Mouse (Mus musculus): ENCODE measurements around the gene Pde8a. TPM values are rescaled to one million over a fixed set of nuclear protein-coding genes. Genes with fewer than 3 reads are reported as not detected.
A peak's percentile ranks its signal among the peaks of the same experiment; 100 is the strongest.

Pde8a gene
- total RNA-seq (2014; rRNA removed) = 2.1 and 4.5 TPM in 2 replicates
- 1.8 and 1.9 TPM in 2 replicates for polyA plus RNA-seq (2015; fragmentation: Nextera tagmentation; extraction: Ambion mirVana)

DNA sequence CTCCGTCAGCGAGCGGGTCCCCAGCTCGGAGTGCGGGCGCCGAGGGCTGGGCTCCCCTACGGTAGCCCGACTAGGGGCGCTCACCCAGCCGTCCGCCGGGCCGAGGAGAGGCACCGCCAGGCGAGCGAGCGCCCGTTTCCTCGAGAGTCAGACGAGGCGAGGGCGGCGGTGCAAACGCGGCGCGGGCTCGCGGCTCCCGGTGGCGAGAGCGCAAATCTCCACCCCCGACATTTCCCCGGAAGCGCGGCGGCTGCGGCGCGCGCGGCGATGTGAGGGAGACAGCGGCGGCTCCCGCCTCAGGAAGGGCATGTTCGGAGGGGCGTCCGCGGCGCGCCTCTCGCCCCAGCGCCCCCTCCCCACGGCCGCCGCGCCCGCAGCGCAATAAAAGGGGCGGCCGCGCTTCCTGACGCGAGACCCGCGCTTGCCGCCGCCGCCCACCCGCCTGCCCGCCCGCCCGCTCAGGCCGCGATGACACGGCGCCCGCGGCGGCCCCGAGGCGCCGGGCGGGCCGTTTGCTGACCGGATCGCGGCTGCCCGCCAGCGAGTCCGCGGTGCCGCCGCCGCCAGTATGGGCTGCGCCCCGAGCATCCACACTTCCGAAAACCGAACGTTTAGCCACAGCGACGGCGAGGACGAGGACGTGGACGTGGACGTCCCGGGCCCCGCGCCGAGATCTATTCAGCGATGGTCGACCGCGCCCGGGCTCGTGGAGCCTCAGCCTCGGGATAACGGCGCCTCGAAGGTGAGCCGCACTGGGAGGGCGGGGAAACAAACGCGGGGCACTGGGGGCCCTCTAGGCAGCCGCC lies at the start of gene Pde8a:
Gene Pde8a (plus strand): TSS at position 250 of the 806 bp plus-strand sequence.
- no peak for DNase-seq (ENCODE audit: low spot score)
- no peak for TF ChIP-seq CTCF (IDR thresholded peaks at IDR 0.05; ENCODE audit: low read depth)
- peak; percentile 21 for ATAC-seq
- Histone ChIP-seq H3K36me3 (ENCODE audit: insufficient read depth, low read length) (no peaks in the 10 kb centered on the region), H3K9me3 (ENCODE audit: low read length) (no peaks in the 10 kb centered on the region), H3K9ac (replicated peaks; ENCODE audit: low read length) (peak within 1 kb of the TSS; percentile 43), H3K27ac (peak within 1 kb of the TSS; percentile 64; the same call in 1 of the 2 replicates), H3K27me3 (ENCODE audit: insufficient read depth, low read length) (peaks cover 44% of the 10 kb centered on the region), H3K4me2 (ENCODE audit: low read depth, low read length) (peak within 1 kb of the TSS; percentile 51), H3K4me3 (ENCODE audit: low read length) (peak within 1 kb of the TSS; percentile 43), H3K4me1 (ENCODE audit: insufficient read depth, low read length) (peaks cover 4% of the 10 kb centered on the region; the same call in 1 of the 2 replicates)
- WGBS = 3% methylated on average over 101 of the region's 128 CpGs

DNA sequence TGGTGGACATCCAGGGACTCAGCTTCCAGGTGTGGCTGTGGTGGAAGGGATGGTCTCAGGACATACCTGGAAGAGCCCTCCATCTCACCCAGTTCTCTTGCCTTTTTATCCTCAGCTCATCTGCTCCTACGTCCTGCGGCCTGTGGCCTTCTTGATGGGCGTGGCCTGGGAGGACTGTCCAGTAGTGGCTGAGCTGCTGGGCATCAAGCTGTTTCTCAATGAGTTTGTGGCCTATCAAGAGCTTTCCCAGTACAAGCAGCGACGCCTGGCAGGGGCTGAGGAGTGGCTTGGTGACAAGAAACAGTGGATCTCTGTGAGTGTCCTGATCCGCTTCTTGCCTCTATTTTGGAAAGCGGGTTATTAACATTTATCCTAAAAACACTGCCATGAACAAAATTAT lies 49.0 kb upstream of the Pde8a start:
- no peak for TF ChIP-seq CTCF (IDR thresholded peaks at IDR 0.05; ENCODE audit: low read depth)
- no peak for ATAC-seq

DNA sequence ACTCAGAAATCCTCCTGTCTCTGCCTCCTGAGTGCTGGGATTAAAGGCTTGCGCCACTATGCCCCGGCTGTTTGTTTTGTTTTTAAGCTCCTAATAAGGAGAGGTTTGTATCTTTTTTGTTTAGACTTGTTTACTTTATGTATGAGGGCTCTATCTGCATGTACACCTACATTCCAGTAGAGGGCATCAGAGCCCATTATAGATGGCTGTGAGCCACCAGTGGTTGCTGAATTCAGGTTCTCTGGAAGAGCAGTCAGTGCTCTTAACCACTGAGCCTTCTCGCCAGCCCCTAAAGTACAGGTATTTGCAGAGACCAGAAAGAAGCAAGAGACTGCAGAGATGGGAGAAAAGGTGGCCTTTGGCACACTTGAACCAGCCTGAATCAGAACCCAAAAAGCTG lies 46.3 kb upstream of the Pde8a start:
- Histone ChIP-seq H3K9ac (replicated peaks; ENCODE audit: low read length) (no peak overlapping the region), H3K36me3 (ENCODE audit: insufficient read depth, low read length) (no peaks in the 10 kb centered on the region), H3K27ac (no peak overlapping the region), H3K4me1 (ENCODE audit: insufficient read depth, low read length) (no peaks in the 10 kb centered on the region), H3K9me3 (ENCODE audit: low read length) (no peaks in the 10 kb centered on the region), H3K4me2 (ENCODE audit: low read depth, low read length) (no peak overlapping the region), H3K4me3 (ENCODE audit: low read length) (no peak overlapping the region), H3K27me3 (ENCODE audit: insufficient read depth, low read length) (no peaks in the 10 kb centered on the region)
- DNase-seq (ENCODE audit: low spot score) = peak; percentile 84
- peak; percentile 85 for TF ChIP-seq CTCF (IDR thresholded peaks at IDR 0.05; ENCODE audit: low read depth)
- peak; percentile 46 for ATAC-seq
- 32% methylated on average over 3 of the region's 3 CpGs for WGBS

More for the DNA sequence above, 49.0 kb upstream of the Pde8a start:
- DNase-seq (ENCODE audit: low spot score) = no peak
- Histone ChIP-seq H3K27me3 (ENCODE audit: insufficient read depth, low read length) (no peaks in the 10 kb centered on the region), H3K4me2 (ENCODE audit: low read depth, low read length) (no peak overlapping the region), H3K27ac (no peak overlapping the region), H3K9me3 (ENCODE audit: low read length) (no peaks in the 10 kb centered on the region), H3K4me1 (ENCODE audit: insufficient read depth, low read length) (no peaks in the 10 kb centered on the region), H3K9ac (replicated peaks; ENCODE audit: low read length) (no peak overlapping the region), H3K4me3 (ENCODE audit: low read length) (no peak overlapping the region), H3K36me3 (ENCODE audit: insufficient read depth, low read length) (no peaks in the 10 kb centered on the region)
- WGBS = 70% methylated on average over 7 of the region's 7 CpGs

DNA sequence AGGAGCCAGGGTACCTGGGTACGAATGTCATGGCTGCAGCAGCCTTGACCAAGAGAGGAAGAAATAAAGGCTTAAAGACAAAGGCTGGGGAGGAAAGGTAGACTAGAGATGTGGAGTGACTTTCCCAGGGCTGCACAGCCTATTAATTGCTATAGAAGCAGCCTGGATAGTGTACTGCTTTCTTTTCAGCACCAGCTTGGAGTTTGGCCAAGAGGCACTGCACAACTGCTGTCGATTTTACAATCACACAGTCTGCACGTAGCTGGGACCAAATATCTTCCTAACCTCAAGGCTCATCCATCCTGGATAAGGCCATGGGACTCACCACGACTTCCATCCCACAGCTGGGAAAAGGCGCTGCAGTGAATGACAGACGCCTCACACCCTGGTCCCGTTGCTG lies 44.0 kb upstream of the Pde8a start:
- WGBS = 75% methylated on average over 7 of the region's 7 CpGs
- H3K9me3 ChIP-seq (ENCODE audit: low read length) = peaks cover 7% of the 10 kb centered on the region; the same call in 1 of the 2 replicates
- no peak overlapping the region for H3K27ac ChIP-seq
- no peak for ATAC-seq
- H3K36me3 ChIP-seq (ENCODE audit: insufficient read depth, low read length) = no peaks in the 10 kb centered on the region
- no peak for TF ChIP-seq CTCF (IDR thresholded peaks at IDR 0.05; ENCODE audit: low read depth)
- H3K9ac ChIP-seq (replicated peaks; ENCODE audit: low read length) = no peak overlapping the region
- no peaks in the 10 kb centered on the region for H3K4me1 ChIP-seq (ENCODE audit: insufficient read depth, low read length)
- no peak for DNase-seq (ENCODE audit: low spot score)
- no peak overlapping the region for H3K4me2 ChIP-seq (ENCODE audit: low read depth, low read length)
- H3K4me3 ChIP-seq (ENCODE audit: low read length) = no peak overlapping the region
- no peaks in the 10 kb centered on the region for H3K27me3 ChIP-seq (ENCODE audit: insufficient read depth, low read length)

DNA sequence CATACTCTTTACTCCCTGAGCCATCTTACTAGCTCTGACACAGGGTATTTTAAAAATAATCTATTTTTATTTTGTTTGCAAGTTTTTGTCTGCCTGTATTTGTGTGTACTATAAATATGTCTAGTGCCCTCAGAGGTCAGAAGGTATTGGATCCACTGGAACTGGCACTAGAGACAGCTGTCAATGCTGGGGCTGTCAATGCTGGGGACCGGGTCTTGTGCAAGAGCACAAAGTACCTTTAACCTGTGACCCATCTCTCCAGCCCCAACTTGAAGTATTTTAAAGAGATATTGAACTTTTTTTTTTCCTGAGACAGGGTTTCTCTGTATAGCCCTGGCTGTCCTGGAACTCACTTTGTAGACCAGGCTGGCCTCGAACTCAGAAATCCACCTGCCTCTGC lies 39.5 kb upstream of the Pde8a start:
- H3K36me3 ChIP-seq (ENCODE audit: insufficient read depth, low read length) = no peaks in the 10 kb centered on the region
- no peak for ATAC-seq
- no peak for TF ChIP-seq CTCF (IDR thresholded peaks at IDR 0.05; ENCODE audit: low read depth)
- WGBS = 87% methylated on average over 2 of the region's 2 CpGs
- DNase-seq (ENCODE audit: low spot score) = no peak
- no peak overlapping the region for H3K9ac ChIP-seq (replicated peaks; ENCODE audit: low read length)
- no peak overlapping the region for H3K27ac ChIP-seq
- H3K27me3 ChIP-seq (ENCODE audit: insufficient read depth, low read length) = no peaks in the 10 kb centered on the region
- peaks cover 9% of the 10 kb centered on the region; the same call in 1 of the 2 replicates for H3K9me3 ChIP-seq (ENCODE audit: low read length)
- H3K4me2 ChIP-seq (ENCODE audit: low read depth, low read length) = no peak overlapping the region
- no peaks in the 10 kb centered on the region for H3K4me1 ChIP-seq (ENCODE audit: insufficient read depth, low read length)
- H3K4me3 ChIP-seq (ENCODE audit: low read length) = no peak overlapping the region

DNA sequence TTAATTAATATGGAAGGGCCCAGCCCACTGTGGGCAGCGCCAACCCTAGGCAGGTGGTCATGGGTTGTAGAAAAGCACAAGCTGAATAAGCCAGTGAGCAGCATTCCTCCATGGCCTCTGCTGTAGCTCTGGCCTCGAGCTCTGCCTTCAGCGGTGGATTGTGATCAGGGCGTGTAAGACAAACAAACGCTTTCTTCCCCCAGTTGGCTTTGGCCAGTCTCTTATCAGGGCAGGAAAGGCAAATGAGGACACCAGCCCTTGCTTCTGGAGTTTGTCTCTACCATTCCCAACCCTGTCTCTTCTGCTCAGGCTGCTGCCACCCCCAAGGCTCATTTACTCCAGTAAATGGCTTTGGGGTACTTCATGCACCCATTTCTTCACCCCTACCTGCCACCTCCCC lies 38.7 kb upstream of the Pde8a start:
- ATAC-seq (no peak), DNase-seq (ENCODE audit: low spot score) (no peak)
- Histone ChIP-seq H3K27ac (no peak overlapping the region), H3K4me3 (ENCODE audit: low read length) (no peak overlapping the region), H3K27me3 (ENCODE audit: insufficient read depth, low read length) (no peaks in the 10 kb centered on the region), H3K4me1 (ENCODE audit: insufficient read depth, low read length) (no peaks in the 10 kb centered on the region), H3K36me3 (ENCODE audit: insufficient read depth, low read length) (no peaks in the 10 kb centered on the region), H3K4me2 (ENCODE audit: low read depth, low read length) (no peak overlapping the region), H3K9me3 (ENCODE audit: low read length) (peaks cover 9% of the 10 kb centered on the region; the same call in 1 of the 2 replicates), H3K9ac (replicated peaks; ENCODE audit: low read length) (no peak overlapping the region)
- WGBS = 81% methylated on average over 5 of the region's 5 CpGs
- TF ChIP-seq CTCF (IDR thresholded peaks at IDR 0.05; ENCODE audit: low read depth) = no peak

Data from hindbrain, postnatal 0 days (tissue).